Mouse (Mus musculus): ENCODE measurements around the gene Marcksl1. TPM values are rescaled to one million over a fixed set of nuclear protein-coding genes. Genes with fewer than 3 reads are reported as not detected.
A peak's percentile ranks its signal among the peaks of the same experiment; 100 is the strongest.

The Marcksl1 gene
- 1 to 10 TPM in 1 of 2 experiments, under 1 TPM in 1; 0.69 to 1.1 TPM for total RNA-seq (2021)
- long read RNA-seq, experiment 1, transcript Marcksl1-201 (2 exons, 1,605 nt), result major isoform, 5 of 5 reads
- long read RNA-seq, experiment 1, partial matches to known transcripts, result 0 of 5 reads
- long read RNA-seq, experiment 1, other reads (novel, unspliced or antisense), result 0 of 5 reads
- long read RNA-seq, experiment 2, partial matches to known transcripts, result 0 of 4 reads
- long read RNA-seq, experiment 2, other reads (novel, unspliced or antisense), result 0 of 4 reads

GRCm38 (mm10) chr4:129513086-129513767 lies at the start of gene Marcksl1:
TSS of gene Marcksl1 (plus strand) at chr4:129513581.
- H3K27ac ChIP-seq, result peak within 1 kb of the TSS; percentile 49

GRCm38 (mm10) chr4:129464286-129464815 lies 49.0 kb upstream of the Marcksl1 start:
- Histone ChIP-seq H3K4me3 (no peak overlapping the region), H3K27ac (no peak overlapping the region)
- DNase-seq, result no peak
- TF ChIP-seq CTCF (IDR thresholded peaks at IDR 0.05), result no peak
- intact Hi-C loops (cut with DNase I), result loop anchor here (5.0 kb wide), 1 partner anchor 277 kb away; the partner anchor contains the start of genes S100pbp and Yars

More at GRCm38 (mm10) chr4:129513086-129513767, at the start of gene Marcksl1:
- TF ChIP-seq CTCF (IDR thresholded peaks at IDR 0.05), result no peak
- DNase-seq, result peak; percentile 78
- H3K4me3 ChIP-seq, result peak within 1 kb of the TSS; percentile 79
- intact Hi-C loops (cut with DNase I), result no loop called here

GRCm38 (mm10) chr4:129476047-129476446 lies 37.3 kb upstream of the Marcksl1 start:
- TF ChIP-seq CTCF (IDR thresholded peaks at IDR 0.05), result no peak
- Histone ChIP-seq H3K27ac (no peak overlapping the region), H3K4me3 (no peak overlapping the region)
- DNase-seq, result no peak
- intact Hi-C loops (cut with DNase I), result no loop called here

GRCm38 (mm10) chr4:129479863-129480262 lies 33.5 kb upstream of the Marcksl1 start:
- H3K27ac ChIP-seq, result no peak overlapping the region
- H3K4me3 ChIP-seq, result no peak overlapping the region
- no peak for TF ChIP-seq CTCF (IDR thresholded peaks at IDR 0.05)
- intact Hi-C loops (cut with DNase I), result no loop called here
- no peak for DNase-seq

- no peak for TF ChIP-seq CTCF (IDR thresholded peaks at IDR 0.05)
- intact Hi-C loops (cut with DNase I), result no loop called here
- no peak overlapping the region for H3K27ac ChIP-seq
- no peak for DNase-seq
- no peak overlapping the region for H3K4me3 ChIP-seq
Measured at GRCm38 (mm10) chr4:129481090-129481489, 32.3 kb upstream of the Marcksl1 start.

- DNase-seq, result peak; percentile 36
- peak within 1 kb of the TSS; percentile 56 for H3K4me3 ChIP-seq
- intact Hi-C loops (cut with DNase I), result loop anchor here (10.0 kb wide), 1 partner anchor 114 kb away; the partner anchor contains the start of genes Eif3i and Tmem234
- H3K27ac ChIP-seq, result no peak within 1 kb of the TSS
- TF ChIP-seq CTCF (IDR thresholded peaks at IDR 0.05), result peak; percentile 9; the same call in 1 of the 2 replicates
Measured at GRCm38 (mm10) chr4:129490972-129491880, 22.2 kb upstream of the Marcksl1 start, which contains the start of the genes Tssk3 and Fam229a. TSS of gene Tssk3 (minus strand) at chr4:129491022. TSS of gene Fam229a (plus strand) at chr4:129491190.

- intact Hi-C loops (cut with DNase I), result loop anchor here (10.0 kb wide), 1 partner anchor 110 kb away; the partner anchor contains the start of genes Eif3i and Tmem234
- no peak for DNase-seq
- TF ChIP-seq CTCF (IDR thresholded peaks at IDR 0.05), result peak; percentile 3; the same call in 1 of the 2 replicates
- no peak overlapping the region for H3K27ac ChIP-seq
- no peak overlapping the region for H3K4me3 ChIP-seq
Measured at GRCm38 (mm10) chr4:129494681-129495080, 18.7 kb upstream of the Marcksl1 start.

GRCm38 (mm10) chr4:129495672-129496562 lies 17.5 kb upstream of the Marcksl1 start:
- intact Hi-C loops (cut with DNase I), result loop anchor here (10.0 kb wide), 1 partner anchor 109 kb away; the partner anchor contains the start of genes Eif3i and Tmem234
- no peak overlapping the region for H3K27ac ChIP-seq
- TF ChIP-seq CTCF (IDR thresholded peaks at IDR 0.05), result peak; percentile 19; the same call in 1 of the 2 replicates
- no peak for DNase-seq
- H3K4me3 ChIP-seq, result no peak overlapping the region

- Histone ChIP-seq H3K4me3 (no peak overlapping the region), H3K27ac (no peak overlapping the region)
- intact Hi-C loops (cut with DNase I), result loop anchor here (10.0 kb wide), 1 partner anchor 108 kb away; the partner anchor contains the start of genes Eif3i and Tmem234
- TF ChIP-seq CTCF (IDR thresholded peaks at IDR 0.05), result no peak
- peak; percentile 39 for DNase-seq
Measured at GRCm38 (mm10) chr4:129496631-129497030, 16.8 kb upstream of the Marcksl1 start.

- no peak for DNase-seq
- no peak for TF ChIP-seq CTCF (IDR thresholded peaks at IDR 0.05)
- intact Hi-C loops (cut with DNase I), result loop anchor here (10.0 kb wide), 1 partner anchor 106 kb away; the partner anchor contains the start of genes Eif3i and Tmem234
- Histone ChIP-seq H3K4me3 (no peak overlapping the region), H3K27ac (no peak overlapping the region)
Measured at GRCm38 (mm10) chr4:129498941-129499340, 14.4 kb upstream of the Marcksl1 start.

- Histone ChIP-seq H3K27ac (peak overlapping the region; percentile 91), H3K4me3 (peak overlapping the region; percentile 79)
- no peak for TF ChIP-seq CTCF (IDR thresholded peaks at IDR 0.05)
- intact Hi-C loops (cut with DNase I), result no loop called here
- DNase-seq, result no peak
Measured at GRCm38 (mm10) chr4:129500017-129500416, 13.4 kb upstream of the Marcksl1 start.
